In the genomic region with DNA sequence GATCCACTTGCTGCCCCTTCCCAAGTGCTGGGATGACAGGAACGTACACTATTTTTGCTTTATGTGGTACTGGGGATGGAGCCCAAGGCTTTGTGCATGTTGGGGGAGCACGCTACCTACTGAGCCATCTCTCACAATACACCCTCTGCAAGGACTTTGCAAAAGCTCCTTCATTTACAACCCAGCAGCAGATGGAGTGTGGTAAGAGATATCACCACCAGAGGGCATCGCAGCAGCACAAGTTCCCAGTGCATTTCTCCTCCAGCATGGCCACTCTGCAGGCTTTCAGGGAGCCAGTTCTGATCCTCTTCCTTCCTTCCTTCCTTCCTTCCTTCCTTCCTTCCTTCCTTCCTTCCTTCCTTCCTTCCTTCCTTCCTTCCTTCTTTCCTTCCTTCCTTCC, we compare ENCODE assay signal across 9 mouse cellular contexts. TPM values are rescaled to one million over a fixed set of nuclear protein-coding genes. Genes with fewer than 3 reads are reported as not detected.
DNase-seq lines count a peak whose midpoint lies in the region; TF ChIP-seq lines count a peak whose summit lies in the region.
"Had no signal": no experiment of that assay in that cellular context is flagged by ENCODE, and none has a peak within 500 bp of the region (broad histone marks: within the 10 kb centered on the region; RNA-seq: fewer than 3 reads in every experiment).

No protein-coding gene starts in this region.

- H3K9ac ChIP-seq in CH12.LX (ENCODE audit: insufficient read depth, low read depth) = no peak overlapping the region
- H3K9ac ChIP-seq: hindbrain, embryonic 15.5 days had no signal

- H3K79me2 ChIP-seq in CH12.LX (replicated peaks; ENCODE audit: control insufficient read depth, extremely low read depth, insufficient read depth, poor library complexity, severe bottlenecking) = no peaks in the 10 kb centered on the region

- intact Hi-C loops in heart, postnatal 10 days (cut with DNase I) = loop anchor here (2.0 kb wide), 1 partner anchor 65 kb away; no protein-coding TSS in a partner anchor

- dilution Hi-C loops in CH12.LX (cut with MboI; ENCODE audit: extremely low pct_ligation_motif_present, extremely low pct_unique_long_range_greater_than_20kb, low sequenced_read_pairs) = no loop called here

- DNase-seq in CH12.LX (ENCODE audit: extremely low read depth) = peak; percentile 70
- peak; percentile 38 for DNase-seq in adrenal gland, adult 8-10 months
- peak; percentile 64 for DNase-seq in embryo, embryonic 9.5 days (ENCODE audit: extremely low spot score)
- DNase-seq in heart, postnatal 10 days = peak; percentile 68 to 75
- DNase-seq in layer of hippocampus, adult 2 months (ENCODE audit: low spot score in 2 of 2) = peak; percentile 75 to 84
- DNase-seq in lung, postnatal 10 days = peak; percentile 66
- DNase-seq in right cerebral cortex, adult 18-20 months = peak; percentile 79
- DNase-seq in c-Kit-positive CD71-positive TER-119-positive erythroid progenitor cells, embryonic 14.5 days (ENCODE audit: low spot score) = no peak

- no peaks in the 10 kb centered on the region for H3K9me3 ChIP-seq in CH12.LX (replicated peaks; ENCODE audit: low read length)
- H3K9me3 ChIP-seq: hindbrain, embryonic 15.5 days had no signal

- in situ Hi-C loops in CH12.LX (cut with MboI; ENCODE audit: low pct_ligation_motif_present, low pct_unique_long_range_greater_than_20kb, low sequenced_read_pairs) = loop anchor here (5.0 kb wide), 1 partner anchor 67 kb away; no protein-coding TSS in a partner anchor

- peak; percentile 57 to 85 for TF ChIP-seq CTCF in CH12.LX (conservative IDR thresholded peaks at IDR 0.05 in 1 of 2, IDR thresholded peaks at IDR 0.05 in 1 of 2; ENCODE audit: low read depth in 2 of 2, low read length in 2 of 2)
- peak; percentile 79 for TF ChIP-seq CTCF in layer of hippocampus, adult 2 months (conservative IDR thresholded peaks at IDR 0.05)

- TF ChIP-seq EP300 in CH12.LX (IDR thresholded peaks at IDR 0.05; ENCODE audit: low read length) = no peak

- H3K4me2 ChIP-seq in CH12.LX (ENCODE audit: insufficient read depth, low read depth, poor library complexity, severe bottlenecking) = no peak overlapping the region
- H3K4me2 ChIP-seq: hindbrain, embryonic 15.5 days had no signal

- no peak for TF ChIP-seq POLR2A in CH12.LX (IDR thresholded peaks at IDR 0.05; ENCODE audit: low read depth, low read length)

- peak; percentile 79 for TF ChIP-seq RAD21 in CH12.LX (IDR thresholded peaks at IDR 0.05; ENCODE audit: low read depth, low read length)

- H3K36me3 ChIP-seq in CH12.LX (replicated peaks in 1 of 2; ENCODE audit: control insufficient read depth in 1 of 2, insufficient read depth in 1 of 2, low read length in 1 of 2) = no peaks in the 10 kb centered on the region
- H3K36me3 ChIP-seq: hindbrain, embryonic 15.5 days had no signal

- no peak overlapping the region for H3K4me3 ChIP-seq in CH12.LX (replicated peaks in 1 of 3; ENCODE audit: low read depth in 2 of 3, low read length in 2 of 3, poor library complexity in 1 of 3)
- no peak overlapping the region for H3K4me3 ChIP-seq in layer of hippocampus, adult 2 months
- H3K4me3 ChIP-seq: hindbrain, embryonic 15.5 days had no signal

- no peaks in the 10 kb centered on the region for H3K27me3 ChIP-seq in CH12.LX (replicated peaks)
- H3K27me3 ChIP-seq: hindbrain, embryonic 15.5 days had no signal

- peaks cover 17 to 33% of the 10 kb centered on the region in 2 experiments for H3K4me1 ChIP-seq in CH12.LX (ENCODE audit: control insufficient read depth in 1 of 2, insufficient read depth in 2 of 2)
- H3K4me1 ChIP-seq: hindbrain, embryonic 15.5 days had no signal

- H3K27ac ChIP-seq in CH12.LX (ENCODE audit: insufficient read depth, low read depth) = no peak overlapping the region
- no peak overlapping the region for H3K27ac ChIP-seq in layer of hippocampus, adult 2 months
- H3K27ac ChIP-seq: hindbrain, embryonic 15.5 days had no signal

TF ChIP-seq in CH12.LX, 34 proteins besides CTCF, POLR2A, EP300 and RAD21:
- TF ChIP-seq SMC3 (IDR thresholded peaks at IDR 0.05; ENCODE audit: low read depth, low read length) = peak; percentile 89
- TF ChIP-seq MEF2A (IDR thresholded peaks at IDR 0.05; ENCODE audit: borderline replicate concordance, low read depth, low read length) = no peak
- peak; percentile 55; the same call in 1 of the 2 replicates for TF ChIP-seq MYC (IDR thresholded peaks at IDR 0.05; ENCODE audit: low read depth, low read length)
- TF ChIP-seq ZC3H11A (IDR thresholded peaks at IDR 0.05; ENCODE audit: low read depth, low read length) = peak; percentile 37; the same call in 1 of the 2 replicates
- 0 out of 2 replicates have a peak, but pooled peaks have one; percentile 13 for TF ChIP-seq JUND (conservative IDR thresholded peaks at IDR 0.05; ENCODE audit: low read depth, low read length)

RNA-seq across cellular contexts. Expression of a gene that starts 33.6 kb away (rescaled TPM):
- total RNA-seq in CH12.LX (2012; rRNA removed) (0.04 TPM in 1 of 2 replicates, not detected in the other), CH12.LX (2014; rRNA removed) (not detected in 2 replicates)
- polyA plus RNA-seq in CH12.LX (2012; ENCODE audit: insufficient read length, low read depth) = not detected in 2 replicates
- under 1 TPM; 0.24 to 0.73 (median 0.46) TPM for total RNA-seq in adrenal gland, adult 8-10 months (2022)
- under 1 TPM; 0.82 to 0.89 TPM for total RNA-seq in heart, postnatal 10 days (2021)
- 10 to 100 TPM; 51.1 to 52.1 TPM for total RNA-seq in layer of hippocampus, adult 2 months (2021)

RNA-seq across cellular contexts. Expression of a gene that starts 43.0 kb away (rescaled TPM):
- total RNA-seq in CH12.LX (2012; rRNA removed) (148 and 183 TPM in 2 replicates), CH12.LX (2014; rRNA removed) (120 and 132 TPM in 2 replicates)
- 109 and 118 TPM in 2 replicates for polyA plus RNA-seq in CH12.LX (2012; ENCODE audit: insufficient read length, low read depth)
- total RNA-seq in adrenal gland, adult 8-10 months (2022) = 100 to 1,000 TPM; 123 to 288 (median 207) TPM
- 100 to 1,000 TPM; 117 to 120 TPM for total RNA-seq in heart, postnatal 10 days (2021)
- total RNA-seq in layer of hippocampus, adult 2 months (2021) = 100 to 1,000 TPM; 171 to 181 TPM

Comparison
In these comparisons a context has a peak if more than half of its experiments do, and no peak if none do; other contexts are left out.
1. RNA of a gene that starts 33.6 kb away (total RNA-seq): 51.1 to 52.1 TPM in layer of hippocampus, adult 2 months; 0.82 to 0.89 TPM in heart, postnatal 10 days, 0.24 to 0.73 TPM in adrenal gland, adult 8-10 months and 0.04 TPM in CH12.LX; every median in the first group is over 10 times any median in the second.